Mouse (Mus musculus) limb, embryonic 13.5 days (tissue): Measurements from ENCODE around the gene Ugt1a8. TPM values are rescaled to one million over a fixed set of nuclear protein-coding genes. Genes with fewer than 3 reads are reported as not detected.
A peak's percentile ranks its signal among the peaks of the same experiment; 100 is the strongest.

Experiments used
- ATAC-seq: fragments of 200-750 bp; cut with Nextera tagmentation; 2 replicates; pipeline ENCODE4 v1.8.0; 2017; ENCODE audit warnings: low read depth, moderate number of reproducible peaks, moderate TSS enrichment; ENCODE audit not compliant: low FRiP score
- H3K27ac ChIP-seq: fragments of 300-500 bp; sonication (generic); 2 replicates; pipeline ENCODE4 v1.5.1; 2015; ENCODE audit warnings: inconsistent platforms, mild to moderate bottlenecking, moderate library complexity
- H3K27me3 ChIP-seq: fragments of 300-500 bp; sonication (generic); 2 replicates; pipeline ENCODE4 v1.6.1; 2015; ENCODE audit warnings: mild to moderate bottlenecking, inconsistent platforms
- H3K36me3 ChIP-seq: fragments of 300-500 bp; sonication (generic); 2 replicates; pipeline ENCODE4 v1.6.1; 2015; ENCODE audit warnings: inconsistent platforms, mild to moderate bottlenecking, moderate library complexity
- H3K4me1 ChIP-seq: fragments of 300-500 bp; sonication (generic); 2 replicates; pipeline ENCODE4 v1.6.1; 2015; ENCODE audit warnings: inconsistent platforms
- H3K4me2 ChIP-seq: fragments of 300-500 bp; sonication (generic); replicated peaks from 2 replicates; pipeline ENCODE4 v1.6.1; 2015; ENCODE audit warnings: inconsistent platforms, mild to moderate bottlenecking, moderate library complexity
- H3K4me3 ChIP-seq: fragments of 300-500 bp; sonication (generic); 2 replicates; pipeline ENCODE4 v1.5.1; 2015; ENCODE audit warnings: moderate library complexity, mild to moderate bottlenecking, inconsistent platforms
- H3K9ac ChIP-seq: fragments of 300-500 bp; sonication (generic); 2 replicates; pipeline ENCODE4 v1.6.1; 2015; ENCODE audit warnings: mild to moderate bottlenecking, inconsistent platforms
- H3K9me3 ChIP-seq: fragments of 300-500 bp; sonication (generic); 2 replicates; pipeline ENCODE4 v1.6.1; 2016; ENCODE audit warnings: inconsistent platforms
- WGBS: fragments of 180-500 bp; shearing (Covaris S2); methylation state at CpG from one replicate; pipeline ENCODE4 v1.1.7; 2015; 5-methylcytosine and 5-hydroxymethylcytosine counted together
- polyA plus RNA-seq: library from polyadenylated mRNA; unstranded; fragments of >200 nt; fragmentation: Nextera tagmentation; extraction: Ambion mirVana; gene quantifications from 2 replicates; pipeline ENCODE4 v1.2.1, GENCODE M21; 2015

The Ugt1a8 gene
- polyA plus RNA-seq, 1 experiment from 2014 or later, result not detected

- Histone ChIP-seq H3K4me1 (no peaks in the 10 kb centered on the region), H3K9me3 (peaks cover 79% of the 10 kb centered on the region), H3K27ac (no peak overlapping the region), H3K4me3 (no peak overlapping the region), H3K4me2 (no peak overlapping the region), H3K36me3 (no peaks in the 10 kb centered on the region), H3K9ac (no peak overlapping the region), H3K27me3 (no peaks in the 10 kb centered on the region)
- 71% methylated on average over 7 of the region's 7 CpGs for WGBS
- ATAC-seq, result 0 out of 2 replicates have a peak, but pooled peaks have one; percentile 12
Measured at GRCm38 (mm10) chr1:88228121-88228520, 140.5 kb downstream of the Ugt1a8 start.

GRCm38 (mm10) chr1:88229566-88229965 is 142.0 kb downstream of the Ugt1a8 start:
- no peaks in the 10 kb centered on the region for H3K36me3 ChIP-seq
- H3K27me3 ChIP-seq, result no peaks in the 10 kb centered on the region
- no peak for ATAC-seq
- H3K9ac ChIP-seq, result no peak overlapping the region
- H3K9me3 ChIP-seq, result peaks cover 94% of the 10 kb centered on the region
- H3K27ac ChIP-seq, result no peak overlapping the region
- H3K4me1 ChIP-seq, result no peaks in the 10 kb centered on the region
- H3K4me2 ChIP-seq, result no peak overlapping the region
- H3K4me3 ChIP-seq, result no peak overlapping the region
- 80% methylated on average over 3 of the region's 3 CpGs for WGBS

- Histone ChIP-seq H3K36me3 (no peaks in the 10 kb centered on the region), H3K4me1 (no peaks in the 10 kb centered on the region), H3K9ac (no peak overlapping the region), H3K9me3 (peaks cover 98% of the 10 kb centered on the region), H3K4me2 (no peak overlapping the region), H3K4me3 (no peak overlapping the region), H3K27me3 (no peaks in the 10 kb centered on the region), H3K27ac (no peak overlapping the region)
- ATAC-seq, result no peak
- 83% methylated on average over 5 of the region's 5 CpGs for WGBS
Measured at GRCm38 (mm10) chr1:88229986-88230385, 142.4 kb downstream of the Ugt1a8 start.

- Histone ChIP-seq H3K9me3 (peaks cover 100% of the 10 kb centered on the region), H3K4me1 (no peaks in the 10 kb centered on the region), H3K36me3 (no peaks in the 10 kb centered on the region), H3K27ac (no peak overlapping the region), H3K27me3 (no peaks in the 10 kb centered on the region), H3K4me3 (no peak overlapping the region), H3K4me2 (no peak overlapping the region), H3K9ac (no peak overlapping the region)
- WGBS, result 73% methylated on average over 7 of the region's 7 CpGs
- ATAC-seq, result no peak
Measured at GRCm38 (mm10) chr1:88230421-88230820, 142.8 kb downstream of the Ugt1a8 start.

GRCm38 (mm10) chr1:88230981-88231802 is 143.6 kb downstream of the Ugt1a8 start:
- no peak overlapping the region for H3K27ac ChIP-seq
- no peak overlapping the region for H3K4me2 ChIP-seq
- no peak overlapping the region for H3K9ac ChIP-seq
- H3K4me1 ChIP-seq, result no peaks in the 10 kb centered on the region
- H3K9me3 ChIP-seq, result peaks cover 100% of the 10 kb centered on the region
- 76% methylated on average over 6 of the region's 6 CpGs for whole genome bisulfite sequencing
- H3K36me3 ChIP-seq, result no peaks in the 10 kb centered on the region
- H3K27me3 ChIP-seq, result no peaks in the 10 kb centered on the region
- H3K4me3 ChIP-seq, result no peak overlapping the region
- no peak for ATAC-seq

GRCm38 (mm10) chr1:88231803-88232499 is 144.3 kb downstream of the Ugt1a8 start:
- no peaks in the 10 kb centered on the region for H3K27me3 ChIP-seq
- no peak overlapping the region for H3K9ac ChIP-seq
- peaks cover 97% of the 10 kb centered on the region for H3K9me3 ChIP-seq
- no peak overlapping the region for H3K4me2 ChIP-seq
- H3K27ac ChIP-seq, result no peak overlapping the region
- 70% methylated on average over 7 of the region's 7 CpGs for WGBS
- H3K4me1 ChIP-seq, result no peaks in the 10 kb centered on the region
- no peak for ATAC-seq
- H3K4me3 ChIP-seq, result no peak overlapping the region
- H3K36me3 ChIP-seq, result no peaks in the 10 kb centered on the region

- no peak for ATAC-seq
- Histone ChIP-seq H3K27ac (no peak overlapping the region), H3K27me3 (no peaks in the 10 kb centered on the region), H3K9me3 (peaks cover 97% of the 10 kb centered on the region), H3K9ac (no peak overlapping the region), H3K4me2 (no peak overlapping the region), H3K4me3 (no peak overlapping the region), H3K36me3 (no peaks in the 10 kb centered on the region), H3K4me1 (no peaks in the 10 kb centered on the region)
- WGBS, result 57% methylated on average over 3 of the region's 3 CpGs
Measured at GRCm38 (mm10) chr1:88232664-88233380, 145.2 kb downstream of the Ugt1a8 start.

GRCm38 (mm10) chr1:88233421-88234247 is 146.0 kb downstream of the Ugt1a8 start:
- no peaks in the 10 kb centered on the region for H3K4me1 ChIP-seq
- ATAC-seq, result no peak

GRCm38 (mm10) chr1:88234248-88234610 is 146.6 kb downstream of the Ugt1a8 start:
- no peak overlapping the region for H3K27ac ChIP-seq
- no peaks in the 10 kb centered on the region for H3K27me3 ChIP-seq
- peaks cover 97% of the 10 kb centered on the region for H3K9me3 ChIP-seq
- no peak overlapping the region for H3K4me3 ChIP-seq
- no peak overlapping the region for H3K4me2 ChIP-seq
- ATAC-seq, result no peak
- no peaks in the 10 kb centered on the region for H3K4me1 ChIP-seq
- WGBS, result 65% methylated on average over 4 of the region's 4 CpGs
- no peaks in the 10 kb centered on the region for H3K36me3 ChIP-seq
- no peak overlapping the region for H3K9ac ChIP-seq

More at GRCm38 (mm10) chr1:88233421-88234247, 146.0 kb downstream of the Ugt1a8 start:
- no peak overlapping the region for H3K4me3 ChIP-seq
- H3K36me3 ChIP-seq, result no peaks in the 10 kb centered on the region
- H3K27ac ChIP-seq, result no peak overlapping the region
- H3K4me2 ChIP-seq, result no peak overlapping the region
- H3K27me3 ChIP-seq, result no peaks in the 10 kb centered on the region
- H3K9me3 ChIP-seq, result peaks cover 97% of the 10 kb centered on the region
- WGBS, result 70% methylated on average over 14 of the region's 14 CpGs
- H3K9ac ChIP-seq, result no peak overlapping the region

- Histone ChIP-seq H3K9me3 (peaks cover 97% of the 10 kb centered on the region), H3K4me3 (no peak overlapping the region), H3K4me2 (no peak overlapping the region), H3K4me1 (no peaks in the 10 kb centered on the region), H3K36me3 (no peaks in the 10 kb centered on the region), H3K9ac (no peak overlapping the region), H3K27ac (no peak overlapping the region), H3K27me3 (no peaks in the 10 kb centered on the region)
- ATAC-seq, result no peak
- WGBS, result 44% methylated on average over 5 of the region's 5 CpGs
Measured at GRCm38 (mm10) chr1:88234646-88235045, 147.0 kb downstream of the Ugt1a8 start.

- H3K27ac ChIP-seq, result no peak overlapping the region
- H3K4me3 ChIP-seq, result no peak overlapping the region
- ATAC-seq, result 0 out of 2 replicates have a peak, but pooled peaks have one; percentile 1
Measured at GRCm38 (mm10) chr1:88235046-88235893, 147.7 kb downstream of the Ugt1a8 start.

More at GRCm38 (mm10) chr1:88235046-88235893, 147.7 kb downstream of the Ugt1a8 start:
- H3K9ac ChIP-seq, result no peak overlapping the region
- no peaks in the 10 kb centered on the region for H3K27me3 ChIP-seq
- no peak overlapping the region for H3K4me2 ChIP-seq
- 65% methylated on average over 11 of the region's 11 CpGs for WGBS
- peaks cover 97% of the 10 kb centered on the region for H3K9me3 ChIP-seq
- no peaks in the 10 kb centered on the region for H3K36me3 ChIP-seq
- H3K4me1 ChIP-seq, result no peaks in the 10 kb centered on the region
